Mouse (Mus musculus) myocyte (in vitro differentiated cells): ENCODE data around the gene Rrp12.

ENCODE experiments used
- MYOG ChIP-seq, 3 experiments: IDR thresholded peaks; one replicate each; pipeline ENCODE4 v1.6.1; 2011; ENCODE audit warnings: control low read depth in 2 of 3, low read depth in 2 of 3, mild to moderate bottlenecking in 2 of 3; ENCODE audit not compliant: insufficient read length in 2 of 3, control insufficient read depth in 1 of 3, insufficient read depth in 1 of 3
- POLR2A ChIP-seq: IDR thresholded peaks from one replicate; pipeline ENCODE4 v1.6.1; 2011; ENCODE audit warnings: low read depth, mild to moderate bottlenecking, control low read depth, moderate library complexity; ENCODE audit not compliant: insufficient read length
- TCF12 ChIP-seq: IDR thresholded peaks from one replicate; pipeline ENCODE4 v1.6.1; 2011; ENCODE audit warnings: mild to moderate bottlenecking, control low read depth; ENCODE audit not compliant: poor library complexity, insufficient read depth, severe bottlenecking

DNA sequence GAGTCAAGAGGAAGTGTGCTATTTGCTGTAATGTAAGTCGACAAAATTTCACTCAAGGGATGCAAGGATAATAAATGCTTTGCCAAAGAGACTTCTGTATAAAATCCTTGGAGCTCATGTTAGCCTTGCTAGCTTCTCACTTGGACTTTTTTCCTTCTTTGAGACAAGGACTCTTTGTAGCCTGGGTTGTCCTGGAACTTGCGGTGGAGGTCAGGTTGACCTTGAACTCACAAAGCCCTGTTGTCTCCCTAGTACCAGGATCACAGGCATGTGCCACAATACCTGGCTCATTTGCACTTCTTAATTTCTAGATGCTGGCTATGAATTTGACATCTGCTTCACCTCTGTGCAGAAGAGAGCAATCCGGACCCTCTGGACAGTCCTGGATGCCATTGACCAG lies 19.3 kb upstream of the Rrp12 start:
- TF ChIP-seq TCF12 (no peak), MYOG (IDR thresholded peaks at IDR 0.05; ENCODE audit: control insufficient read depth in 1 of 3, insufficient read depth in 1 of 3, insufficient read length in 2 of 3, low read depth in 2 of 3) (no peak), POLR2A (no peak)
